Mouse (Mus musculus) neural tube, embryonic 10.5 days (tissue): ENCODE data around the gene Fkbp4.
"Not testable (repeated sequence)": the region's sequence is repeated elsewhere in the genome, so short reads cannot be mapped to it uniquely, and the experiment has no call there.

Experiments
- DNase-seq: peaks from one replicate; pipeline ENCODE4 v3.0.0-alpha.2; 2017; ENCODE audit warnings: low spot score; ENCODE audit errors: extremely low spot score

The Fkbp4 gene

GRCm38 (mm10) chr6:128397574-128398261, 40.8 kb downstream of the Fkbp4 start:
- DNase-seq: no peak

GRCm38 (mm10) chr6:128390683-128391082, 47.8 kb downstream of the Fkbp4 start:
- no peak for DNase-seq

GRCm38 (mm10) chr6:128389185-128389584, 49.3 kb downstream of the Fkbp4 start:
- DNase-seq: no peak

- no peak for DNase-seq
Observed at GRCm38 (mm10) chr6:128385026-128385425, 53.5 kb downstream of the Fkbp4 start.

GRCm38 (mm10) chr6:128383752-128384151, 54.7 kb downstream of the Fkbp4 start:
- no peak for DNase-seq

- no peak for DNase-seq
Observed at GRCm38 (mm10) chr6:128381254-128381653, 57.2 kb downstream of the Fkbp4 start.

- not testable (repeated sequence) for DNase-seq
Observed at GRCm38 (mm10) chr6:128380594-128381167, 57.8 kb downstream of the Fkbp4 start.
